Mouse (Mus musculus) heart, postnatal 14 days (tissue): ENCODE measurements around the gene Tmem26. TPM values are rescaled to one million over a fixed set of nuclear protein-coding genes. Genes with fewer than 3 reads are reported as not detected.

Source experiments
- DNase-seq, 2 experiments: peaks; one replicate each; pipeline ENCODE4 v3.0.0; 2021 to 2022
- intact Hi-C: fragments of 180-260 bp; cut with DNase I; formaldehyde crosslinking; loops from one replicate; pipeline ENCODE4 v1.15.1; 2025
- long read RNA-seq, 2 experiments: library from polyadenylated mRNA; stranded (forward); transcript quantifications; one replicate each; pipeline ENCODE4 v2.0.0; 2021
- total RNA-seq, 2 experiments: library from RNA; stranded (reverse); gene quantifications; 2 replicates each; pipeline ENCODE4 v1.2.3; 2021

Tmem26 gene
- under 1 TPM; 0.33 to 0.41 TPM for total RNA-seq
- long read RNA-seq, experiment 1, partial matches to known transcripts, result 0 of 1 reads
- long read RNA-seq, experiment 1, other reads (novel, unspliced or antisense), result 1 of 1 reads
- long read RNA-seq, experiment 2, result 0 reads

DNA sequence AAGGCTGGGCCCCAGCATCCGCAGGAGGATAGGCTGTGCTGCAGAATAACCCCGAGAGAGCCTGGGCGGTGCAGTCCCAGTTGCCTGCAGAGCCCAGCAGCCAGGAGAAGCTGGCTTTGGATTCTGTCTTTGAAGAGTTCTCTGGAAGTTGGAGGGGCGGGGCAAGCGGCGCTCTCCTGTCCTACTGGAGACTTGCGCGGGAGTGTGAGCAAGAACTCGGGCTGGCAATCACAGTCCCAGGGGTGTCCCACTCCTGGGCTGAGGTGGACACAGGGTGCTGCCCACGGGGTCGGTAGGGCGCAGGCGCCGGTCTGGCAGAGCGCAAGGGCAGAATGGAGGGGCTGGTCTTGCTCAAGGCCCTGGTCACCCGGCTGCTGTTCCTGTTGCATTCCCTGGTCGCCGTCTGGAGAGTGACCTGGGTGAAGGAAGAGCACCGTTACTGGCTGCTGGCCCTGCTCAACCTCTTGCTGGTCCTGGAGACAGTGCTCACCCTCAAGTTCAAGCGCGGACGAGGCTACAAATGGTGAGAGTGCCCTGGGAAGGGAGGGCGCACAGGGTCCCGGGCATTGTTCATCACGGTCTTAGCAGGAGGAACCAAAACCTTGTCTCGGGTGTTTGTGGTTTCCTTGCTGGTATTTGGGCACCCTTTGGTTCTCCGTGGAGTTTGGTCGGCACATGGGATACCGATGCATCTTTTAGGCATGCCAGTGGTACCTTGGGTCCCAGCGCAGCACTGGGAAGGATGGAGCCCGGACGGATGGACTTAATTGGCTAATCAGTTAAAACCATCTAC, at the start of gene Tmem26:
Gene Tmem26 (plus strand): TSS at position 79 of the 793 bp plus-strand sequence.
- intact Hi-C loops, result loop anchor here (10.0 kb wide), 1 partner anchor 181 kb away; no protein-coding TSS in a partner anchor
- peak; percentile 27 to 29 for DNase-seq

DNA sequence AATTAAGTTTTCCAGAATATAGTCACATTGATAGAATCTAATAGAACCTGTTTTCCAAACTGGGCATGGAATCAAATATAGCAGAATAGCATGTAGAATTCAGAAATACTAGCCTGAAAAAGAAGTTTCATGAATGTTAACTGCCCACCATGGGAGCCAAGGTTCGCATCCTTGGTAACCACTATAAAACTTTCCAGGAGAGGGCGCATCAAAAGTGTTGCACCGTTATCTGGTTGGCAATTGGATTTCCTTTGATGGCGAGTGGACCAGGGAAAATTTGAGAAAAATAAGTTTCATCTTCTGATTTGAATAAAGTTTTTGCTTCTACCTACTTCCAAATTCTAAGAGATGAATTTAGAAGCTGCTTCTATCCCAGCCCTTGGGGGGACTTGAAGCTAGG, 44.8 kb upstream of the Tmem26 start:
- intact Hi-C loops, result no loop called here
- DNase-seq, result no peak

- intact Hi-C loops, result no loop called here
- no peak for DNase-seq
These were observed 42.2 kb upstream of the Tmem26 start for GRCm38 (mm10) chr10:68681233-68681632.

DNA sequence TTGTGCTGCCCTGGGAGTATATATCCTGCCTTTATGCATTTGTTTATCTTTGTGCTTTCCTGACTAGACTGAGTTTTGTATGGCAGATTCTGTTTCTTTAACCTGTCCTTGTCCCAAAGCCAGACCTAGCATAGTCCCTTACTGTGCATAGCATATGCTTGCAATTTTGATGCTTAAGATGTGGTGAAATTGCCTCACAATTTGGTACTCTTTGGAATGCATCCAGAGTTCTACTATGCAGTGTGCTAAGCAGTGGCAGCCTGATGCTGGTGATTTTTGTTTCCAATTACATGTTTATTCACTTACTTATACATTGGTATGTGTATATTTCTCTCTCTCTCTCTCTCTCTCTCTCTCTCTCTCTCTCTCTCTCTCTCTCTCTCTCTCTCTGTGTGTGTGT, 37.9 kb upstream of the Tmem26 start:
- intact Hi-C loops, result no loop called here
- no peak for DNase-seq

DNA sequence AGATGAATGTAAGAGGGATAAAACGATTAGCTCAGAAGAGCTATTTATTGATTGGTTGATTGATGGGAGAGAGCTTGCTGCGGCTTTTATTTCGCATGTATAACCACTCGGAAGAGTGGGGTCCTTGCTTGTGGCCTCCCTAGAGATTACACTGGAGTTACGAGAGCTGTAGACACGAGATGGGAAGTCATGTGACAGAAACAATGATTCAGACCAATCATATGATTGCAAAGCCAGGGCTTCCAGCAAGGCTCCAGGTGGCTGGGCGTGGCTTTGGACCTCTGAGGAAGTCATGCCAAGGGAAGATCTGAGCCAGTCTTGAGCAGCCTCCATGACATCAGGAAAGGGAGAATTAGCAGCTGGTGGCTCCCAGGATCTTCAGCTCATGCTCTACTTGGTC, 32.3 kb upstream of the Tmem26 start:
- intact Hi-C loops, result no loop called here
- DNase-seq, result no peak

DNA sequence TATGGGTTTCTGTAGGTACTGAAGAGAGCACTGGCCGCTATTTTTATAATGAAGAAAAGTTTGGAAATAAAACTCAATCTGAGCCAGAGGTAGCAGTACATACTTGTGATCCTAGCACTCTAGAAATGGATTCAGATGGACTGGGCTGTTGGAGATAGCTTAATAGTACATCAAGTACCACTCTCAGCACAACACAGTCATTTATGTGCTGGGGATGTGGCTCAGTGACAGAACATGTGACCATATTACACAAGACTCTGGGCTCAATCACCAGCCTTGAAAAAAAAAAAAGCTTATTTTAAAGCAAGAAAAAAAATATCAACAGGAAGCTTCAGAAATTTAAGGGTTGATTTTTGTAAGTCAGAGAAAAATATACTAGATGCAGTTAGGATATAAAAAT, 31.0 kb upstream of the Tmem26 start:
- intact Hi-C loops, result no loop called here
- DNase-seq, result no peak

GRCm38 (mm10) chr10:68695760-68696336, 27.6 kb upstream of the Tmem26 start:
- intact Hi-C loops, result no loop called here
- no peak for DNase-seq

DNA sequence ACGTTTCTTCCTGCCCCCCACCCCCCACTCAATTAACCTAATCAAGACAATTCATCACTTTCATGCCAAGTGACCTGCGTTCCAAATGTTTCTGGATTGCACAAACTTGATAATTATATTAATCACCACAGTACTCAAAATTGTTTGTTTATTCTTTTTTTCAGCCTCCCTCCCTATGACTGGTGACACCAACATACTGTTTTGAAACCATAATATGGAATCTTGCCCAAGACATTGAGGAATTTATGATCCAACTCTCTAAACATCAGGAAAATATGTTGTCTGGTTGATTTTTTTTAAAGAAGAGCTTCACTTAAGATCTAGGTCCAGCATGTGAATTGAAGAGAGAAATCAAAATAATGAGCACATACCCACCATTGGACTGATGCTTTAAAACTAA, 19.2 kb upstream of the Tmem26 start:
- intact Hi-C loops, result no loop called here
- no peak for DNase-seq

- intact Hi-C loops, result no loop called here
- no peak for DNase-seq
These were observed 17.9 kb upstream of the Tmem26 start for GRCm38 (mm10) chr10:68705471-68706036.

GRCm38 (mm10) chr10:68707014-68707852, 16.2 kb upstream of the Tmem26 start:
- no peak for DNase-seq
- intact Hi-C loops, result no loop called here

DNA sequence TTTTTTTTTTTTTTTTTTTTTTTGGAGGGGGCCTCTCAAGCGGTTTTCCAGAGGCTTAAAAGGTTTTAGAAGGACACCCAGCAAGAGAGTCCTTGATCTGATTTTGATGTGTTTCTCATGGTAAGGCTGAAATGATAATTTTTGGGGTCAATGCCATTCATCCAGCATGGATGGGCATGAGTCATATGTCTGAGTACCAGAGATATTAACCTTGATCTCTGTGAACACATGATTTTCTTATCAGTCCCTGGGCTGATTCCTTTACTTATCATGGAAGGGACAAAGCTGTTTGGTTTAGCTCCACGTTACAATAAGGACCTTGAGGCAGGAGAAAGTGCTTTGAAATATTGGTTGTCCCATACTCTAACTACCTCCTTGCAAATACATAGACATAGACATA, 10.5 kb upstream of the Tmem26 start:
- intact Hi-C loops, result no loop called here
- no peak for DNase-seq

DNA sequence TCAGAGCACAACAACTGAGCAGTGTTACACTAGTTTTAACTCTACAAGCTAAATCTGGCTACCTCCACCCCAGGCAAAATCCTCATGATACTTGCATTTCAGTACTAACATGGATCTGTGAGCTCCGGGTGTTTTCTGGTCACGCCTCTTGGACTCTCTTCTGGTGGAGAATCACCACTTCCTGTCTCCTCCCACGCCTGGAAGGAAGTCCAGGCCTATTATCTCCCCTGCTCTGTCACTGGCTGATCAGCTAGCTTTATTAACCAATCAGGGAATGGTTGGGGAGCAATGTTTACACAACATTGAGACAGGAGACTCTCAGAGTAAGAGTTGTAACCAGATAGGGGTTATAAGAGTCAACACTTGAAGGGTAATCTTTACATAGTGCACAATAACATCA, 9.1 kb upstream of the Tmem26 start:
- intact Hi-C loops, result no loop called here

GRCm38 (mm10) chr10:68715396-68715795, 8.1 kb upstream of the Tmem26 start:
- intact Hi-C loops, result no loop called here
- no peak for DNase-seq

More for the DNA sequence above, 9.1 kb upstream of the Tmem26 start:
- DNase-seq, result no peak

DNA sequence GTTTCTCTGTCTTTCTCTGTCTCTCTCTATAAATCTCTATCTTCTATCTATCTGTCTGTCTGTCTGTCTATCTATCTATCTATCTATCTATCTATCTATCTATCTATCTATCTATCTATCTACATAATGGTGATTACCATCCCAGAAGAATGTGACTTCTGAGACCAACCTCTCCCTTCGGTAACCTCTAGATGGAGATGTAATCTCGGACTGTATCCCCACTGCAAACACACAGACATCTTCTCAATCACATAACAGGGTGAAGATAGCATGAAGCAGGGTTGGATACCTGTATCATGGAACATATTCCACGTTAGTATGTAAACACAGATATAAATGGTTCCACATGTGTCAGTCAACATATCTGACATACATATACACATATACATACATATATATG, 5.1 kb upstream of the Tmem26 start:
- DNase-seq, result no peak
- intact Hi-C loops, result no loop called here

- DNase-seq, result peak; percentile 25 to 51
- intact Hi-C loops, result loop anchor here (10.0 kb wide), 1 partner anchor 184 kb away; no protein-coding TSS in a partner anchor
These were observed 2.5 kb upstream of the Tmem26 start for GRCm38 (mm10) chr10:68720887-68721400.

DNA sequence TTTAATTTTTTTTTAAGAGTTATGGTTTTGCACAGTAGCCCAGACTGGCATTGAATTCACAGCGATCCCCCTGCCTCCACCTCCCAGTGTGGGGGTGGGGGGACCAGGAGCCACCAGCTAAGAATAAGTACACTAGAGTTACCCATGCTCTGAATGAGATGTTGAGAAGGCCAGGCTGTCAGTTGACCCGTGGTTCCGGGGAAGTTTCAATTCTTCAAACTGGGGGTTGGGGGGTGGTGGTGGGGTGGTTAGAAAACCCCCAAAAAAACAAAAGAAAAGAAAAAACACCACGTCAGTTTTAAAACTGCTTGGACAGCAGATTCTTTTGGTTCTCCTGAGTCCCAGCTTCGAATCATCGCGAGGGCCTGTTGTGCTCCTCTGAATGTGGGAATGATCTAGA, 431 bp upstream of the Tmem26 start:
- no peak for DNase-seq
- intact Hi-C loops, result loop anchor here (10.0 kb wide), 1 partner anchor 182 kb away; no protein-coding TSS in a partner anchor

GRCm38 (mm10) chr10:68724361-68724720, 895 bp downstream of the Tmem26 start:
- intact Hi-C loops, result loop anchor here (10.0 kb wide), 1 partner anchor 180 kb away; no protein-coding TSS in a partner anchor
- peak; percentile 9 to 16 for DNase-seq

- intact Hi-C loops, result loop anchor here (10.0 kb wide), 1 partner anchor 177 kb away; no protein-coding TSS in a partner anchor
- DNase-seq, result peak; percentile 12 to 18
These were observed 4.0 kb downstream of the Tmem26 start for GRCm38 (mm10) chr10:68727464-68727863.

DNA sequence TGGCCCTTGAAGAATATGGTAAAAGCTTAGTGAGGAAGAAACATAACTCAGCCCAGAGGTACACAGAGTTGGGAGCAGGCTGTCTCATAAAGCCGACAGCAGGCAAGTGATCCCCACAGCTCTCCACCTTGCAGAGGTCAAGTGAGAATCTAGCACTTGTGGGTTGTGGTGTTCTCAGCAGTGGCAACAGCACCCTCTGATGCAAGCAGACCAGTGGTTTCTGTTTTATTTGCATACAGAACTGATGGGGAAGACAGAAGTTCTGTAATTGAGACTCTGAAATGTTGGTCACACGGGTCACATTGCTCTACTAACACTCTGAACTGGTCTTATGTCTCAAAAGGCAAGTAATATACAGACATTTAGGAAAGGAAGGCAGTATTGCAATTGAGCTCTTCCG, 12.2 kb downstream of the Tmem26 start:
- DNase-seq, result no peak
- intact Hi-C loops, result no loop called here

DNA sequence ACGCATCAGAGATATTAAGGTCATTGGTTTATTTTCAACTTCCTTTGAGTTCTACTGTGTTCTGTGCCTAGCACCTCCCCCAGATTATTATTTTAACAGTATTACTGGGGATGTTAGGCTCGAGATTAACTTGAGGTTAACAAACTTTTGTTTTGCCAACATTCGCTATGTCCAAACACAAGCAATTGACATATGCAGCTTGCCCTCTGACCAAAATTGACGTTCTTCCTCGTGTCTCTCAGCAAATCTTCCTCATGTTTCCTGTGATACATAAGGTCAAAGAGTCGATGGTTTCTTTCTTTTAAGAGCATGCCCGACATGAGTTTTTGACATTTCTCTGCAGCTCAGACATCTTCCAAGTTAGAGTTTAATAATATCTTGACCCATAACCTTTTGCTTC, 13.9 kb downstream of the Tmem26 start:
- no peak for DNase-seq
- intact Hi-C loops, result no loop called here
